Mouse (Mus musculus) kidney, postnatal 0 days (tissue): ENCODE measurements at regions not wholly inside any gene's neighbourhood (a gene's known extent, or its start where the extent isn't known, plus 50 kb on each side); places are given as distances from the start of the nearest gene placed in this dataset.

Experiments
- ATAC-seq: fragments of 200-750 bp; cut with Nextera tagmentation; replicated peaks from 2 replicates; pipeline ENCODE4 v1.8.0; 2017; ENCODE audit warnings: low read depth, moderate number of reproducible peaks, moderate TSS enrichment, moderate library complexity; ENCODE audit not compliant: low FRiP score
- DNase-seq: peaks from one replicate; pipeline ENCODE4 v3.0.0-alpha.2; 2016; ENCODE audit warnings: low spot score
- H3K27ac ChIP-seq: fragments of 300-500 bp; sonication (generic); 2 replicates; pipeline ENCODE4 v1.5.1; 2014; ENCODE audit warnings: mild to moderate bottlenecking
- H3K27me3 ChIP-seq: fragments of 300-500 bp; sonication (generic); 2 replicates; pipeline ENCODE4 v1.6.1; 2014; ENCODE audit warnings: low read length, mixed read lengths; ENCODE audit not compliant: insufficient read depth
- H3K36me3 ChIP-seq: fragments of 300-500 bp; sonication (generic); 2 replicates; pipeline ENCODE4 v1.6.1; 2014; ENCODE audit warnings: low read length, mixed read lengths; ENCODE audit not compliant: insufficient read depth
- H3K4me1 ChIP-seq: fragments of 300-500 bp; sonication (generic); replicated peaks from 2 replicates; pipeline ENCODE4 v1.6.1; 2014; ENCODE audit warnings: antibody characterized with exemption, low read length, mixed read lengths; ENCODE audit not compliant: insufficient read depth
- H3K4me2 ChIP-seq: fragments of 300-500 bp; sonication (generic); 2 replicates; pipeline ENCODE4 v1.6.1; 2014; ENCODE audit warnings: mild to moderate bottlenecking, low read length, moderate library complexity, mixed read lengths
- H3K4me3 ChIP-seq: fragments of 300-500 bp; sonication (generic); replicated peaks from 2 replicates; pipeline ENCODE4 v1.5.1; 2014; ENCODE audit warnings: low read depth, low read length
- H3K9ac ChIP-seq: fragments of 300-500 bp; sonication (generic); 2 replicates; pipeline ENCODE4 v1.6.1; 2014; ENCODE audit warnings: low read depth, low read length
- H3K9me3 ChIP-seq: fragments of 300-500 bp; sonication (generic); replicated peaks from 2 replicates; pipeline ENCODE4 v1.6.1; 2016; ENCODE audit warnings: low read length, inconsistent platforms, mixed read lengths
- CTCF ChIP-seq: IDR thresholded peaks from 2 replicates; pipeline ENCODE4 v1.5.1; 2016; ENCODE audit warnings: antibody characterized with exemption, low read depth, mild to moderate bottlenecking, moderate library complexity
- WGBS: fragments of 180-500 bp; shearing (Covaris S2); extraction: QIAGEN DNeasy Blood & Tissue Kit; methylation state at CpG from one replicate; pipeline ENCODE4 v1.1.7; 2014; 5-methylcytosine and 5-hydroxymethylcytosine counted together

DNA sequence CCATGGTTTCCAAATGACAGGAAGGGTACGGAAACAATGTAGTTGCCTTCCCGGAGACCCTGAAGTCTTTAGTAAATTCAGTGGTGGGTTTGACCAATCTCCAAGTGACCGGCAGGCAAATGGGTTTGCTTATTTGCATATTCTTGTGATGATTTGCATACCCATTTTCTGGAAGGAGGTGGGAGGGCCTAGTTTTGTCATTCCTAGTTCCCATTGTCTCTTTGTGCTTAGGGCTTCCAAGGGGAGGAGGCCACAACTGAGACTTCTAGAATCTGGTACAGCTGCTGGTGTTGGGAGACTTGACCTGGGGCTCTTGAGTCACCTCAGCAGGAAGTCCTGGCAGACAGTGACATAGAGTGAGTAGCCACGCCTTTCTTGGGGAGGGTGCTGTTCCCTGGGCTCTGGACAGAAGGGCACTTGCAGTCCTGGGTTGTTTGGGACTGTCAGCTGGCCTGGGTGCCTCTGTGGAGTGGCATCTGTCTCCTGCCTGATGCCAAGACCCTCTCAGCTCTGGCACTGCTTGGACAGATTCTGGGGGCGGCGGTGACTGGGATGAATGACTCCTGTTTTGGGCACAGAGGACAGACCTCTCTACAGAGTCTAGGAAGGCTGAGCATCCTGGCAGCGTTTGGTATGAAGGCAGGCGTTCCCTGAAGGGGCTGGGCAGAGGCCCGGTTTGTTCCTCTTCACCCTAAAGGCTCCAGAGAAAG, 178.0 kb downstream of the Uaca start:
- H3K4me3 ChIP-seq, result no peak overlapping the region
- no peak for TF ChIP-seq CTCF
- H3K4me2 ChIP-seq, result no peak overlapping the region
- no peaks in the 10 kb centered on the region for H3K9me3 ChIP-seq
- H3K27me3 ChIP-seq, result no peaks in the 10 kb centered on the region
- no peak overlapping the region for H3K9ac ChIP-seq
- H3K27ac ChIP-seq, result no peak overlapping the region
- DNase-seq, result no peak
- 64% methylated on average over 9 of the region's 9 CpGs for WGBS
- no peaks in the 10 kb centered on the region for H3K4me1 ChIP-seq
- no peak for ATAC-seq
- no peaks in the 10 kb centered on the region for H3K36me3 ChIP-seq

DNA sequence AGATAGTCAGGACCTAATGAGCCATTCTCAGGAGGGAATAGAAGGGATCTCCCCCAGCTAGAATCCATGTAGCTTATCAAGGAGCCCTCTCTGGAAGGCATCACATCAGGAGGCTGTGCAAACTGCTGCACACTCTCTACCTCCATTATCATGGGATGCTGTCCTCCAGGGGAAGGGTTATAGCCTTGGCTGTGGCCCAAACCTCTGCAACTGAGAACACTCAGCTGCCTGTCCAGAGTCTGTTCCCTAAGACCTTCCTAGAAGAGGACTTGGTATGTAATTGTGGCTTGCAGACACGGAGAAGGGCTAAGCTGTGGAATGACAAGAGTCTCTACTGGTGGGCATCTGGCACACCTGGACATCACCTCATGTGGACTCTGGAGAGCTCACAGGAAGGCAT, 180.2 kb downstream of the Uaca start:
- no peaks in the 10 kb centered on the region for H3K4me1 ChIP-seq
- no peak overlapping the region for H3K4me3 ChIP-seq
- ATAC-seq (no peak), DNase-seq (no peak)
- H3K27ac ChIP-seq, result no peak overlapping the region
- WGBS, result 53% methylated on average over 1 of the region's 1 CpGs
- H3K9ac ChIP-seq, result no peak overlapping the region
- H3K9me3 ChIP-seq, result no peaks in the 10 kb centered on the region
- H3K36me3 ChIP-seq, result no peaks in the 10 kb centered on the region
- no peaks in the 10 kb centered on the region for H3K27me3 ChIP-seq
- no peak for TF ChIP-seq CTCF
- H3K4me2 ChIP-seq, result no peak overlapping the region

DNA sequence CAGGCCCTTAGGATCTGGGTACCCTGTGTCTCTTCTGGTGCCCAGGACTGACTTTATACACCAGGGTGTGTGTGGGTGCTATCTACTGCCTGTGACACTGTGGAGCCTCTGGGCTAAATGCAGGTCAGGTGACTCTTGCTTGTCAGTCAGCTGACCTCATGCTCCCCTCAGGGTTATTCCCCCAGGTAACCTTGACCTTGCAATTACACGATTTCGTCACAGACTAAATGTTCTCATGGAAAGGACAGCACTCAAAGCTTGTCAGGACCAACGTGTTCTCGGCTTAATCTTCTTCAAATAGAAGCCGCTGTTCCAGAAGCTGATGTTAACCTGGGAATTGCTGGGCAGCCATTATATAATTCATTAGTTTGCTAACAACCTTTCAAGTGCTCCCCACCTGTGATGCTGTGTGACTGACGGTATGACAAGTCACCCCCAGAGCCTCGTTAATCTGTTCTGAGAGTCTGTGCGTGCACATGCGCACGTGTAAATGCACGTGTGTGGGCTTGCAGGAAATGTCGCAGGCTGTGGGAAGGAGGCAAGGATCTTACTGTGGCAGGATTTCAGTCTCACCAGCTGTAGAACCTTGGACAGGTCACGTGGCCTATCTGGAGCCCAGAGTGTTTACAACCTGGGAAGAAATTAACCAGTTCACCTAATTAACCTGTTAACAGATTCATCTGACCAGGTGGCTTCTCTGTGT, 188.2 kb downstream of the Uaca start:
- DNase-seq (no peak), ATAC-seq (no peak)
- no peak overlapping the region for H3K4me3 ChIP-seq
- no peak overlapping the region for H3K27ac ChIP-seq
- no peaks in the 10 kb centered on the region for H3K4me1 ChIP-seq
- H3K4me2 ChIP-seq, result no peak overlapping the region
- no peaks in the 10 kb centered on the region for H3K9me3 ChIP-seq
- 53% methylated on average over 13 of the region's 13 CpGs for WGBS
- no peak for TF ChIP-seq CTCF
- H3K36me3 ChIP-seq, result no peaks in the 10 kb centered on the region
- no peaks in the 10 kb centered on the region for H3K27me3 ChIP-seq
- no peak overlapping the region for H3K9ac ChIP-seq

DNA sequence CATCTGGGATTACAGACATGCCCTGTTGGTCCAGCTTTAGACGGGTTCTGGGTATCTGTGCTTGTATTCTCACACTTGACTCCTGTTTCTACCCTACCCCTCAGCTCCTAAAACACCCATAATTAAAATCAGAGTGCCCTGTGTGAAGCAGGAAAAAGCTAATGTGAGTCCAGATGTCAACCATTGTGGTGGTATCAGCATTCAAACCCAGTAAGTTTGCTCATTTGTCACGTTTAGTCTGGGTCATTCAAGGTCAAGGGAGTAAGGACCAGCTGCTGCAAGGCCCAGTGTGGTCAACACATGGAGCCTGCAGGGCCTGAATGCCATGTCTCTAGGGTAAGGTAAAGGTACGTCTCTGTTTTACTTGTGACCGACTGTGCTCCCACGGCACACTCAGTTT, 188.9 kb downstream of the Uaca start:
- 50% methylated on average over 5 of the region's 5 CpGs for WGBS
- TF ChIP-seq CTCF, result no peak
- Histone ChIP-seq H3K4me1 (no peaks in the 10 kb centered on the region), H3K27ac (no peak overlapping the region), H3K4me3 (no peak overlapping the region), H3K9ac (no peak overlapping the region), H3K9me3 (no peaks in the 10 kb centered on the region), H3K27me3 (no peaks in the 10 kb centered on the region), H3K4me2 (no peak overlapping the region), H3K36me3 (no peaks in the 10 kb centered on the region)
- no peak for DNase-seq
- ATAC-seq, result no peak

DNA sequence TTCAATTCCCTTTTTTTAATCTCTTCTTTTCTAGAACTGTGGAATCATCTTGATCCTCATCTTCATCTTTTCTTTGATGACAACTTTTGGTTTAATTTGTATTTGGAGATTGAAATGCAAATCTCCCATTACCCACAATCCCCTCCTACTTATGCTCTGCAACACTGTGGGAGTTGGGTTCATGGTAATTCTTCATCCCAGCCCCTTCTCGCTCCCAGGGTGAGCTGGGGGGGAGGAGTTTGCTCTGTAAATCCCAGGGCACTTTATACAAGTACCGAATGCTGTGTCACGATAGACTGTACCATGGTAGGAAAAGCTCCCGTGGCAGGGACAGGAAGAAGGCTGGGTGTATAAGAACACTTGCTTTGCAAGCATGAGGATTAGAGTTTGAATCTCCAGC, 193.8 kb downstream of the Uaca start:
- H3K4me3 ChIP-seq, result no peak overlapping the region
- WGBS, result 67% methylated on average over 4 of the region's 4 CpGs
- H3K27me3 ChIP-seq, result no peaks in the 10 kb centered on the region
- no peak for DNase-seq
- TF ChIP-seq CTCF, result no peak
- H3K4me1 ChIP-seq, result no peaks in the 10 kb centered on the region; the same call in 1 of the 2 replicates
- no peak for ATAC-seq
- H3K4me2 ChIP-seq, result no peak overlapping the region
- no peak overlapping the region for H3K9ac ChIP-seq
- no peaks in the 10 kb centered on the region for H3K36me3 ChIP-seq
- no peak overlapping the region for H3K27ac ChIP-seq
- no peaks in the 10 kb centered on the region for H3K9me3 ChIP-seq

DNA sequence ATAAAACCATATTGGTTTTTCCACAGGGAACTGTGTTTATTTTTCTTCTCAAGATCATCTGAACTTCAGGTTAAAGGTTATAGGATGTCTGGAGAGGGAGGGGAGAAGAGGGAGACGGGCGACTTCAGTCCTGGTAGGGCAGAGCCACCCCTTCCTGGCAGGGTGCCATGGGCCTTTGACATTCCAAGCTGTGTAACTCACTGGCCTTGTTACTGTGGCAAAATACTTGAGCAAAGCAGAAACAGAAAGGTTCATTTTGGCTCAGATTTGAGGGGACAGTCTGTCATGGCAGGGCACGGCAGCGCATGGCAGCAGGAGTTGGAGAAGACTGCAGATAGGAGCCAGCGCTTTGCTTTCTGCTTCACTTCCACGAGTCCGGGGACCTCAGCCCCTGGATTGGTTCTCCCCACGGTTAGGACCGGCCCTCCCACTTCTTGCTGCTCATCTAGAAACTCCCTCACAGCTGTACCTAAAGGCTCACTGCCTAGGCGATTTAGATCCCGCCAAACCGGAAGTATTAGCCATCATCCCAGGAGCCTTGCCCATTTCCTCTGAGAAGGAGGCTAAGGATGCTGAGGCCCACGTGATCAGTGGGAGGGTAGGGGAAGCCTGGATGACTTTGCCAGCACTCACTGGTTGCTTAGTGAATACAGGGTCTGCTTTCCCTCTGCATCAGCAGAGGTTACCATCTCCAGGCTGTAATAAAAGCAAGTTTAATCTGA, 195.5 kb downstream of the Uaca start:
- peak overlapping the region; percentile 25; the same call in 1 of the 2 replicates for H3K4me2 ChIP-seq
- H3K4me1 ChIP-seq, result no peaks in the 10 kb centered on the region; the same call in 1 of the 2 replicates
- 0 out of 2 replicates have a peak overlapping the region, but pooled peaks have one; percentile 8 for H3K9ac ChIP-seq
- WGBS, result 20% methylated on average over 13 of the region's 13 CpGs
- H3K9me3 ChIP-seq, result no peaks in the 10 kb centered on the region
- H3K27ac ChIP-seq, result no peak overlapping the region
- H3K27me3 ChIP-seq, result no peaks in the 10 kb centered on the region
- DNase-seq (peak; percentile 58), ATAC-seq (no peak)
- H3K4me3 ChIP-seq, result no peak overlapping the region
- no peak for TF ChIP-seq CTCF
- no peaks in the 10 kb centered on the region for H3K36me3 ChIP-seq
